Mouse (Mus musculus): Measurements from ENCODE around the gene Aebp2. TPM values are rescaled to one million over a fixed set of nuclear protein-coding genes. Genes with fewer than 3 reads are reported as not detected.
"Not testable (repeated sequence)": the region's sequence is repeated elsewhere in the genome, so short reads cannot be mapped to it uniquely, and the experiment has no call there.

Gene Aebp2
- 96.3 and 105 TPM in 2 replicates for polyA plus RNA-seq (2011; ENCODE audit: insufficient read length, low read depth, missing spikeins)

GRCm38 (mm10) chr6:140622391-140623225, at the start of gene Aebp2:
Aebp2 (plus strand) TSS chr6:140622663.
- TF ChIP-seq CTCF (IDR thresholded peaks at IDR 0.05; ENCODE audit: borderline replicate concordance, insufficient read depth, low read length) (no peak), POLR2A (IDR thresholded peaks at IDR 0.05; ENCODE audit: low read depth, low read length) (peak; percentile 32; the same call in 1 of the 2 replicates)
- Histone ChIP-seq H3K4me1 (ENCODE audit: control insufficient read depth, insufficient read depth, low read length) (peaks cover 21% of the 10 kb centered on the region), H3K27ac (ENCODE audit: insufficient read depth, low read length) (peak within 1 kb of the TSS; percentile 98), H3K4me3 (ENCODE audit: insufficient read depth, low read length) (peak within 1 kb of the TSS; percentile 7)

GRCm38 (mm10) chr6:140574943-140575342, 47.5 kb upstream of the Aebp2 start:
- TF ChIP-seq CTCF (IDR thresholded peaks at IDR 0.05; ENCODE audit: borderline replicate concordance, insufficient read depth, low read length), result no peak
- no peak for TF ChIP-seq POLR2A (IDR thresholded peaks at IDR 0.05; ENCODE audit: low read depth, low read length)
- H3K27ac ChIP-seq (ENCODE audit: insufficient read depth, low read length), result no peak overlapping the region
- no peak overlapping the region for H3K4me3 ChIP-seq (ENCODE audit: insufficient read depth, low read length)
- H3K4me1 ChIP-seq (ENCODE audit: control insufficient read depth, insufficient read depth, low read length), result 0 out of 2 replicates have a peak, but pooled peaks cover 4% of the 10 kb centered on the region

GRCm38 (mm10) chr6:140576133-140576532, 46.3 kb upstream of the Aebp2 start:
- Histone ChIP-seq H3K4me1 (ENCODE audit: control insufficient read depth, insufficient read depth, low read length) (0 out of 2 replicates have a peak, but pooled peaks cover 4% of the 10 kb centered on the region), H3K4me3 (ENCODE audit: insufficient read depth, low read length) (no peak overlapping the region), H3K27ac (ENCODE audit: insufficient read depth, low read length) (no peak overlapping the region)
- no peak for TF ChIP-seq POLR2A (IDR thresholded peaks at IDR 0.05; ENCODE audit: low read depth, low read length)
- TF ChIP-seq CTCF (IDR thresholded peaks at IDR 0.05; ENCODE audit: borderline replicate concordance, insufficient read depth, low read length), result no peak

- 0 out of 2 replicates have a peak, but pooled peaks cover 4% of the 10 kb centered on the region for H3K4me1 ChIP-seq (ENCODE audit: control insufficient read depth, insufficient read depth, low read length)
- no peak overlapping the region for H3K27ac ChIP-seq (ENCODE audit: insufficient read depth, low read length)
- H3K4me3 ChIP-seq (ENCODE audit: insufficient read depth, low read length), result no peak overlapping the region
- TF ChIP-seq POLR2A (IDR thresholded peaks at IDR 0.05; ENCODE audit: low read depth, low read length), result no peak
- no peak for TF ChIP-seq CTCF (IDR thresholded peaks at IDR 0.05; ENCODE audit: borderline replicate concordance, insufficient read depth, low read length)
Observed at GRCm38 (mm10) chr6:140576961-140577821, 45.3 kb upstream of the Aebp2 start.

GRCm38 (mm10) chr6:140577822-140578170, 44.7 kb upstream of the Aebp2 start:
- no peak overlapping the region for H3K27ac ChIP-seq (ENCODE audit: insufficient read depth, low read length)
- 0 out of 2 replicates have a peak, but pooled peaks cover 4% of the 10 kb centered on the region for H3K4me1 ChIP-seq (ENCODE audit: control insufficient read depth, insufficient read depth, low read length)
- H3K4me3 ChIP-seq (ENCODE audit: insufficient read depth, low read length), result no peak overlapping the region
- TF ChIP-seq CTCF (IDR thresholded peaks at IDR 0.05; ENCODE audit: borderline replicate concordance, insufficient read depth, low read length) (no peak), POLR2A (IDR thresholded peaks at IDR 0.05; ENCODE audit: low read depth, low read length) (no peak)

GRCm38 (mm10) chr6:140578985-140579384, 43.5 kb upstream of the Aebp2 start:
- not testable (repeated sequence) for H3K4me1 ChIP-seq (ENCODE audit: control insufficient read depth, insufficient read depth, low read length); H3K4me3 ChIP-seq (ENCODE audit: insufficient read depth, low read length); H3K27ac ChIP-seq (ENCODE audit: insufficient read depth, low read length)

- Histone ChIP-seq H3K4me3 (ENCODE audit: insufficient read depth, low read length) (no peak overlapping the region), H3K4me1 (ENCODE audit: control insufficient read depth, insufficient read depth, low read length) (0 out of 2 replicates have a peak, but pooled peaks cover 4% of the 10 kb centered on the region), H3K27ac (ENCODE audit: insufficient read depth, low read length) (no peak overlapping the region)
- TF ChIP-seq POLR2A (IDR thresholded peaks at IDR 0.05; ENCODE audit: low read depth, low read length) (no peak), CTCF (IDR thresholded peaks at IDR 0.05; ENCODE audit: borderline replicate concordance, insufficient read depth, low read length) (no peak)
Observed at GRCm38 (mm10) chr6:140580170-140580569, 42.3 kb upstream of the Aebp2 start.

- no peak overlapping the region for H3K27ac ChIP-seq (ENCODE audit: insufficient read depth, low read length)
- H3K4me3 ChIP-seq (ENCODE audit: insufficient read depth, low read length), result no peak overlapping the region
- no peak for TF ChIP-seq POLR2A (IDR thresholded peaks at IDR 0.05; ENCODE audit: low read depth, low read length)
- TF ChIP-seq CTCF (IDR thresholded peaks at IDR 0.05; ENCODE audit: borderline replicate concordance, insufficient read depth, low read length), result no peak
- H3K4me1 ChIP-seq (ENCODE audit: control insufficient read depth, insufficient read depth, low read length), result no peaks in the 10 kb centered on the region
Observed at GRCm38 (mm10) chr6:140586714-140587259, 35.7 kb upstream of the Aebp2 start.

GRCm38 (mm10) chr6:140591331-140591730, 31.1 kb upstream of the Aebp2 start:
- no peak overlapping the region for H3K27ac ChIP-seq (ENCODE audit: insufficient read depth, low read length)
- no peak overlapping the region for H3K4me3 ChIP-seq (ENCODE audit: insufficient read depth, low read length)
- TF ChIP-seq POLR2A (IDR thresholded peaks at IDR 0.05; ENCODE audit: low read depth, low read length), result no peak
- TF ChIP-seq CTCF (IDR thresholded peaks at IDR 0.05; ENCODE audit: borderline replicate concordance, insufficient read depth, low read length), result no peak
- H3K4me1 ChIP-seq (ENCODE audit: control insufficient read depth, insufficient read depth, low read length), result peaks cover 6% of the 10 kb centered on the region

Data from embryonic fibroblast, embryonic 13.5 days (primary cell).